ENCODE assay signal across 8 mouse cellular contexts in the genomic region with DNA sequence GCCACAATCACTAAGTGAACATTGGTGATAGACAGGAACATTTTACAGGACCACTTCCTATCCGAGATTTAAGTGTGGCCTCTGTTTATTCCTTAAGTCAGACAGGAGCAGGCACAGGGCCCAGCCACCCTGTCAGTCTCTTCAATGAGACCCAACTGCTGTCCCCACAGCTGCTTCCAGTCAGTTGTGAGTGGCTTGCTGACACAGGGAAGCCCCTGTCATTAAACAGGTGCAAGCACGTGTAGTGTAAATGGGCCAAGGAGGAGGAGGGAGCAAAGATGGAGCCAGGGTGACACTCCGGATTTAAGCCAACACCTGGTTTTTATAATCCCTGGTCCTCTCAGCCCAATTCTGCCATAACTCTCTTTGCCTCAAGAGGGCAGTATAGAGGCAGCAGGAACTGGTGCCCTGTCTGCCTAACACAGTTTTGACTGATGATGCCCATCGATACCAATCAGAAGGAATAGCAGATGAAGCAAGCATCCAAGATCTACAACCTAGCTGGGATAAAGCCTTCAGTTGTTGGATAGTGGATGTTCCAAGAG. TPM values are rescaled to one million over a fixed set of nuclear protein-coding genes. Genes with fewer than 3 reads are reported as not detected.
DNase-seq lines count a peak whose midpoint lies in the region; ATAC-seq and TF ChIP-seq lines count a peak whose summit lies in the region.

No protein-coding gene starts in this region.

- TF ChIP-seq CTCF in liver, embryonic 14.5 days (IDR thresholded peaks at IDR 0.05; ENCODE audit: low read depth): peak; percentile 79
- peak; percentile 95 for TF ChIP-seq CTCF in stomach, postnatal 0 days (IDR thresholded peaks at IDR 0.05; ENCODE audit: low read depth)

- no peaks in the 10 kb centered on the region for H3K9me3 ChIP-seq in liver, embryonic 14.5 days (ENCODE audit: control insufficient read depth, low read length)
- H3K9me3 ChIP-seq in limb, embryonic 13.5 days: no peaks in the 10 kb centered on the region
- no peaks in the 10 kb centered on the region for H3K9me3 ChIP-seq in stomach, postnatal 0 days (ENCODE audit: control insufficient read depth, low read length)

- ATAC-seq in liver, embryonic 14.5 days (ENCODE audit: insufficient read depth): no peak
- peak; percentile 61; the same call in 1 of the 2 replicates for ATAC-seq in granulocyte monocyte progenitor cell, adult 5-6 weeks (replicated peaks; ENCODE audit: poor library complexity, severe bottlenecking)
- no peak for ATAC-seq in limb, embryonic 13.5 days (ENCODE audit: low FRiP score, low read depth)
- no peak for ATAC-seq in stomach, postnatal 0 days (ENCODE audit: low FRiP score, low TSS enrichment)

- H3K27ac ChIP-seq in liver, embryonic 14.5 days: no peak overlapping the region
- peak overlapping the region; percentile 67; the same call in 1 of the 2 replicates for H3K27ac ChIP-seq in limb, embryonic 13.5 days
- no peak overlapping the region for H3K27ac ChIP-seq in stomach, postnatal 0 days (replicated peaks)

- no peaks in the 10 kb centered on the region for H3K4me1 ChIP-seq in liver, embryonic 14.5 days (replicated peaks; ENCODE audit: control insufficient read depth in 2 of 2, insufficient read depth in 2 of 2, low read length in 1 of 2)
- peaks cover 14% of the 10 kb centered on the region; the same call in 1 of the 2 replicates for H3K4me1 ChIP-seq in limb, embryonic 13.5 days
- H3K4me1 ChIP-seq in stomach, postnatal 0 days (replicated peaks; ENCODE audit: control insufficient read depth, insufficient read depth): no peaks in the 10 kb centered on the region

- H3K36me3 ChIP-seq in liver, embryonic 14.5 days (replicated peaks; ENCODE audit: control insufficient read depth, insufficient read depth, low read depth): no peaks in the 10 kb centered on the region
- no peaks in the 10 kb centered on the region for H3K36me3 ChIP-seq in limb, embryonic 13.5 days
- no peaks in the 10 kb centered on the region for H3K36me3 ChIP-seq in stomach, postnatal 0 days (ENCODE audit: control insufficient read depth, insufficient read depth, low read length)

- TF ChIP-seq EP300 in liver, embryonic 14.5 days (IDR thresholded peaks at IDR 0.05; ENCODE audit: low read depth): no peak
- TF ChIP-seq EP300 in stomach, postnatal 0 days (optimal IDR thresholded peaks at IDR 0.05): no peak

- H3K4me3 ChIP-seq in liver, embryonic 14.5 days (ENCODE audit: insufficient read depth in 1 of 2, low read depth in 2 of 2, low read length in 2 of 2): no peak overlapping the region
- no peak overlapping the region for H3K4me3 ChIP-seq in limb, embryonic 13.5 days
- no peak overlapping the region for H3K4me3 ChIP-seq in stomach, postnatal 0 days (ENCODE audit: low read depth, low read length)

- H3K9ac ChIP-seq in liver, embryonic 14.5 days (replicated peaks): no peak overlapping the region
- H3K9ac ChIP-seq in limb, embryonic 13.5 days: no peak overlapping the region
- no peak overlapping the region for H3K9ac ChIP-seq in stomach, postnatal 0 days (ENCODE audit: low read length)

- WGBS in liver, embryonic 14.5 days (ENCODE audit: insufficient replicate concordance): 21% methylated on average over 4 of the region's 4 CpGs
- WGBS in limb, embryonic 13.5 days: 27% methylated on average over 4 of the region's 4 CpGs
- WGBS in stomach, postnatal 0 days: 15% methylated on average over 4 of the region's 4 CpGs

- H3K27me3 ChIP-seq in liver, embryonic 14.5 days (ENCODE audit: control insufficient read depth, insufficient read depth, low read length): no peaks in the 10 kb centered on the region
- peaks cover 14% of the 10 kb centered on the region for H3K27me3 ChIP-seq in limb, embryonic 13.5 days
- no peaks in the 10 kb centered on the region for H3K27me3 ChIP-seq in stomach, postnatal 0 days (ENCODE audit: control insufficient read depth, insufficient read depth, low read length)

- peak; percentile 20 to 79 for DNase-seq in adrenal gland, adult (ENCODE audit: inconsistent age in 2 of 2, low spot score in 1 of 2)
- DNase-seq in adrenal gland, adult 8-10 months: no peak
- DNase-seq in liver, embryonic 14.5 days (ENCODE audit: low read depth in 3 of 3, low spot score in 3 of 3): no peak
- DNase-seq in liver: no peak
- peak; percentile 35 for DNase-seq in cerebellum, adult 11 months
- peak; percentile 29 for DNase-seq in stomach, postnatal 0 days (ENCODE audit: low spot score)

- H3K4me2 ChIP-seq in liver, embryonic 14.5 days (ENCODE audit: low read depth): no peak overlapping the region
- 0 out of 2 replicates have a peak overlapping the region, but pooled peaks have one; percentile 9 for H3K4me2 ChIP-seq in limb, embryonic 13.5 days (replicated peaks)
- H3K4me2 ChIP-seq in stomach, postnatal 0 days (replicated peaks; ENCODE audit: low read depth): no peak overlapping the region

RNA-seq across cellular contexts. Expression of a gene that starts 19.2 kb away (rescaled TPM):
- total RNA-seq in adrenal gland, adult 8-10 months (2022): under 1 TPM in 3 of 4 experiments, not detected in 1; 0.10 to 0.22 (median 0.11) TPM
- polyA plus RNA-seq in liver, embryonic 14.5 days (2012; rRNA removed): 0.02 and 0.03 TPM in 2 replicates
- polyA plus RNA-seq in liver, embryonic 14.5 days (2014; fragmentation: Nextera tagmentation; extraction: Ambion mirVana): not detected in 2 replicates
- 0.06 and 0.92 TPM in 2 replicates for total RNA-seq in granulocyte monocyte progenitor cell, adult 5-6 weeks (2014; fragmentation: Nextera tagmentation)
- total RNA-seq in granulocyte monocyte progenitor cell, adult 5-6 weeks (2017): 1.2 and 1.9 TPM in 2 replicates
- polyA plus RNA-seq in limb, embryonic 13.5 days (2015; fragmentation: Nextera tagmentation; extraction: Ambion mirVana): 1.5 and 1.9 TPM in 2 replicates
- 0.15 and 0.17 TPM in 2 replicates for polyA plus RNA-seq in stomach, postnatal 0 days (2015; fragmentation: Nextera tagmentation; extraction: Ambion mirVana)

Comparison
In these comparisons a context has a peak if more than half of its experiments do, and no peak if none do; other contexts are left out.
1. DNase-seq: peak in adrenal gland, adult (2 of 2), cerebellum, adult 11 months (single experiment) and stomach, postnatal 0 days (single experiment); none in adrenal gland, adult 8-10 months (single experiment), liver, embryonic 14.5 days (0 of 3) and liver (single experiment).